Mouse (Mus musculus) neutrophil, adult 5-6 weeks (primary cell): ENCODE data around the gene Triap1. TPM values are rescaled to one million over a fixed set of nuclear protein-coding genes. Genes with fewer than 3 reads are reported as not detected.

ENCODE experiments used
- ATAC-seq: fragments of 151-379, 151-347 bp; 2 replicates; pipeline ENCODE4 v1.8.0; 2017; ENCODE audit warnings: mild to moderate bottlenecking, moderate TSS enrichment; ENCODE audit not compliant: insufficient number of reproducible peaks, poor library complexity, low FRiP score, severe bottlenecking; ENCODE audit errors: extremely low read depth
- total RNA-seq: library from RNA; stranded (forward); fragments of 200-1000 nt; gene quantifications from 2 replicates; pipeline ENCODE4 v1.2.3, GENCODE M21; 2017

Gene Triap1
- total RNA-seq, 1 experiment from 2014 or later, result 12.7 TPM

- ATAC-seq, result no peak
Measured at GRCm38 (mm10) chr5:115327610-115328548, 13.1 kb upstream of the Triap1 start.

GRCm38 (mm10) chr5:115330955-115331354 lies 10.1 kb upstream of the Triap1 start:
- no peak for ATAC-seq

- ATAC-seq, result 0 out of 2 replicates have a peak, but pooled peaks have one; percentile 9
Measured at GRCm38 (mm10) chr5:115333626-115334025, 7.4 kb upstream of the Triap1 start.

GRCm38 (mm10) chr5:115340007-115340406 lies 1.0 kb upstream of the Triap1 start:
- no peak for ATAC-seq

GRCm38 (mm10) chr5:115341314-115342165 lies 515 bp downstream of the Triap1 start:
- ATAC-seq, result no peak

- peak; percentile 79 for ATAC-seq
Measured at GRCm38 (mm10) chr5:115347564-115347963, 6.5 kb downstream of the Triap1 start.

- peak; percentile 89 for ATAC-seq
Measured at GRCm38 (mm10) chr5:115348546-115349224, 7.7 kb downstream of the Triap1 start, which contains the start of gene Cox6a1. TSS of gene Cox6a1 (minus strand) at chr5:115348981.

- no peak for ATAC-seq
Measured at GRCm38 (mm10) chr5:115349225-115349555, 8.2 kb downstream of the Triap1 start.

GRCm38 (mm10) chr5:115351348-115351747 lies 10.3 kb downstream of the Triap1 start:
- no peak for ATAC-seq

- no peak for ATAC-seq
Measured at GRCm38 (mm10) chr5:115355070-115355469, 14.0 kb downstream of the Triap1 start.

- peak; percentile 85 for ATAC-seq
Measured at GRCm38 (mm10) chr5:115358872-115359271, 17.8 kb downstream of the Triap1 start.

- no peak for ATAC-seq
Measured at GRCm38 (mm10) chr5:115359438-115359837, 18.4 kb downstream of the Triap1 start.

- ATAC-seq, result no peak
Measured at GRCm38 (mm10) chr5:115359851-115360372, 18.9 kb downstream of the Triap1 start.

- ATAC-seq, result no peak
Measured at GRCm38 (mm10) chr5:115362216-115362615, 21.2 kb downstream of the Triap1 start.

- ATAC-seq, result no peak
Measured at GRCm38 (mm10) chr5:115362819-115363714, 22.0 kb downstream of the Triap1 start.

- ATAC-seq, result no peak
Measured at GRCm38 (mm10) chr5:115364782-115365181, 23.8 kb downstream of the Triap1 start.

GRCm38 (mm10) chr5:115371736-115372135 lies 30.7 kb downstream of the Triap1 start:
- no peak for ATAC-seq
